Mouse (Mus musculus) granulocyte monocyte progenitor cell, adult 5-6 weeks (primary cell): ENCODE results near the gene Strn4. TPM values are rescaled to one million over a fixed set of nuclear protein-coding genes. Genes with fewer than 3 reads are reported as not detected.

Experiments used
- ATAC-seq: replicated peaks from 2 replicates; pipeline ENCODE4 v1.8.0; 2016; ENCODE audit warnings: mild to moderate bottlenecking, moderate TSS enrichment, inconsistent platforms; ENCODE audit not compliant: poor library complexity, severe bottlenecking
- total RNA-seq, 2 experiments: library from RNA; stranded (forward) in 1 of 2; stranded (reverse) in 1 of 2; fragments of 200-712, 200-1000 nt in 1 of 2; fragments of >200 nt in 1 of 2; fragmentation: Nextera tagmentation in 1 of 2; gene quantifications; 2 replicates each; pipeline ENCODE4 v1.2.3; 2014 to 2017

Gene Strn4
- total RNA-seq, 2 experiments from 2014 or later, result 47.0 to 50.4 TPM

DNA sequence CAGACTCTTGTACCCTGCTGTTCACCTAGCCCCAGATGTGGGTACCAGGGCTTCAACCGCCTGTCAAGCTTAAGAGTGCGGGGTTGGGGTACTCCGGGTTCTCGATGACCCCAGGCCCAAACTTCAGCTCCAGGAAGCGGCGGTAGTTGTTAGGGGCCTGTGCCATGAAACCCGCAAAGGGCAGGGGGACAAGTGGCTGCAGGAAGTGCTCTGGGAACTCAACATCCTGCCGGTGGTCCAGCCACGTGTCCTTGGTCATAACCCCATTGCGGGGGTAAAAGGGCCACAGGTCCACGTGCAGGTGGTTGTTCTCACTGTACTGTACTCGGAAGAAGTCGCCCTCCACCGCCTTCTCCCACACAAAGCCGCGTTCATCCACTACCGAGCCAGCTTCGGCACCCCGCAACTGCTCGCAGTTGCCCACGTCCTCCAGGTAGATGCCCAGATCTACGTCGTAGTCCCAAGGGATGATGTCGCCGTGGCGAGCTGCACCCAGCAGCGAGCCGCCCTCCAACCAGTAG, 5.2 kb upstream of the Strn4 start:
- no peak for ATAC-seq

DNA sequence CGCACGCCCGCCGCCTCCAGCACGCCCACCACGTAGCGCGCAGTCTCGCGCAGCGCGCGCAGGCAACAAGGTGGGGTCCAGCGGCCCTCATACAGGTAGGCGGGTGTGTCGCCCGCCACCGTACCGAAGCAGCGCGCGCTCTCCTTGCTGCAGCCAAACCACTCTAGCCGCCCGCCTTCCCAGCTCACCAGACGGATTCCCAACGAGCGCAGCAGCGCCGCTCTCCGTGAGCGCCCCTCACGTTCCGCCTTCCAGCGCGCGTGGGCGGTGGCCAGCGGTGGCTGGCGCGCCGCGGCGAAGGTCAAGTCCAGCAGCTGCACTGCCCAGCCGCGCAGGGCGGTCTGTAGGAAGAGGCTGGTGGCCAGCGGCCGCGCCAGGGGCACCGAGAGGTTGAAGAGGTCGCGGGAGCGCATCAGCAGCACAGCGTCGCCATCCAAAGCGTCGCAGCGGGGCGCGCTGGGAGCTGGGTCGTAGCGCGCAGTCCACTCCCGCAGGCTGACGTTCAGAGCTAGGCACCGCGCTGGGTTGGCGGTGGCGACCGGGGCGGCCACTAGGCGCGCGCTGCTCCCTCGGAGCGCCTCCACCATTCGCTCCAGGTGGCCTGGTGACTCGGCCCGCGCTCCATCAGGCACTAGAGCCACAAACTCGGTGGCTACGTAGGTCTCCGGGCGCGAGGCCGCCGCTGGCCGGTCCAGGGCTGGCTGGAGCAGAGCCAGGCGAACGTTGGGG, 4.6 kb upstream of the Strn4 start:
- ATAC-seq, result no peak

- no peak for ATAC-seq
These were observed 4.0 kb upstream of the Strn4 start for GRCm38 (mm10) chr7:16811649-16812070.

DNA sequence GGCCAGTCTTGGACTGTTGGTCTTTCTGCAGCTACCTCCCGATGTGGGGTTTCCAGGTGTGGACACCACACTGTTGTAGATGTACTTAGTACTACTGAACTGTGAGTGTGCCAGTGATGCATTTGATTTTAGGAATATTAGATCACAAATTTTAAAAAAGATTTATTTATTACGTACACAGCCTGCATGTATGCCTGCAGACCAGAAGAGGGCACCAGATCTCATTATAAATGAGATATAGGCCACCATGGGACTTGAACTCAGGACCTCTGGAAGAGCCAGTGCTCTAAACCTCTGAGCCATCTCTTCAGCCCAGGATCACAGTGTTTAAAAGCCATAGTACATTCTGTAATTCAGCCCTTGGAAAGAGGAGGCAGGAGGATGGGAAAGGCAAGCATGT, 3.2 kb upstream of the Strn4 start:
- no peak for ATAC-seq

DNA sequence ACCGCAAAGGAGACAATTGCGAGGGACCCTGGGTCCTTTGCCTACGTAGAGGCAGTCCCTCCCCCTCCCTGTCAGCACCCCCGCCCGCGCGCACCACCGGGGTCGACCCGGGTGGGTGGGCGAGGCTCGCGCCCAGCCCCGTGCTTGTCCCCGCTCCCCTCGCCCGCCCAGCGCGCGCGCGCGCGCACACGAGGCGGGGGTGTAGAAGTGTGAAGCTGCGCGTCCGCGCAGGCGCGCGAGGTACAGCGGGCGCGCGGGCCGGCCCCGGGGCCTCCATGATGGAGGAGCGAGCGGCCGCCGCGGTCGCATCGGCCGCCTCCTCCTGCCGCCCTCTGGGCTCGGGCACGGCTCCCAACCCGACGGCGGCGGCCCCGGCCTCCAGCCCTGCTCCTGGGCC, 387 bp downstream of the Strn4 start:
- peak; percentile 48 for ATAC-seq

DNA sequence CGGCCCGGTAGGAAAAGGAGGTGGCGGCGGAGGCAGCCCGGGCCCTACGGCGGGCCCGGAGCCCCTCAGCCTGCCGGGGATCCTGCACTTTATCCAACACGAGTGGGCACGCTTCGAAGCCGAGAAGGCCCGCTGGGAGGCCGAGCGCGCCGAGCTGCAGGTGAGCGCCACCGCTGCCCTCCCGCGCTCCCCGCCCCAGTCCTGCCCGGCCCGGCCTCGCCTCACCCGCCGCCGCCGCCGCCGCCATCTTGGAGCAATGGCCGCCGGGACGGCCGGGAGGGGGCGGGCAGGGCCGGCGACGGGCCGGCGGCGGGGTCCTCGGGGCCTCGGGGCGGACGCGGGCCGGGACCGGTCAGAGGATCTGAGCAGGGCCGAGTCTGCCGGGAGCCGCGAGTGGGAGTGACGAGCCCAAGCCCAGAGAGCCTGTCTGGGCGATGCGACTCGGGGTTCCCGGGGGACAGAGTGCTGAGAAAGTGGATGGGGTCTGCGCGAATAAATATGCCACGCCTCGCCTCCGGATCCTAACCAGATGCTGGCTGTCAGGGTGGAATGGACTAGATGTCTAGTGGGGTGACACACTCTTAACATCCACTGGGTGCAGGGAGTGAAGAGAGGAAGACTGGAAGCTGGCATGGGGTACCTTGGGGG, 910 bp downstream of the Strn4 start, which contains the start of gene Fkrp:
Gene Fkrp (minus strand): TSS at position 258 of the 648 bp plus-strand sequence.
- ATAC-seq, result peak; percentile 23

GRCm38 (mm10) chr7:16817693-16818092, 2.0 kb downstream of the Strn4 start:
- ATAC-seq, result no peak

DNA sequence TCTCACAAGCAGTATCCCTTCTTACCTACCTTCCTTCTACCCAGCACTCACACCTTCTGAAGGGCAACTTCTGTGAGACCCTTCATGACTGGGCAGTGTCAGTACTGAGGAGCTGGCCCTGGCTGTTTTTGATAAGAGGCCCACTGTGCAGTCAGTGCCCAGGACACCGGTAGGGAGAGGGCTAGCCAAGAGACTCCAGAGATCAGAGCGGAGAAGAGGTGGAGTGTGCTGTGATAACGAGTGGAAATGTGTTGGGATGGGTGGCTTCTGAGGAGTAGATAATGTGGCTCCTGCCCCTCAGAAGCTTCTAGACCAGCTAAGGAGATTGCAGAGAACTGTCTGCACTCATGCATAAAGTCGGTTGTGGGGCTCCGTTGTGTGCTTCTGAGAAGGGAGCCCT, 4.1 kb downstream of the Strn4 start:
- no peak for ATAC-seq

DNA sequence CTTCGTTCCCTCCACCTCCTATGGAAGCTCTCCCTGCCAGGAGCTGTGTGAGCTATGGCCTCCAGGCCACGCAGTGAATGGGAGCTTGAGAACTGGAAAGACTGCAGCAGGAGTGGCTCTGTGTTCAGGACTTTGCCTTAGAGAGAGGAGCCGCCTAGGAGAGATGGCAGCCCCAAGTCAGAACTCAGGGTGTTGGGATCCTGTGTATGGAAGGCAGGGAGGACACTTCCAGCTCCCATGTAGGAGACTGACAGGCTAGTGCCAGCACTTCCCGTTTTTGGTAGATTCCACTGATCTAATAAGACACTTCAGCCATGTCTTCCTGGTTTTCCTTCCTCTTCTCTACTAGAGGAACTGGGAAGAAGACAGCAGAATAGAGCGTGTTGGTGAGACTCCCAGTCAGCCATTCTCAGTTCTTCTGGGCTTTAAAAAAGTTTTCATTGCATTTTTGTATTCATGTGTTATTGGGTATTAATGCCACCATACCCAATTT, 4.6 kb downstream of the Strn4 start:
- ATAC-seq, result peak; percentile 68

DNA sequence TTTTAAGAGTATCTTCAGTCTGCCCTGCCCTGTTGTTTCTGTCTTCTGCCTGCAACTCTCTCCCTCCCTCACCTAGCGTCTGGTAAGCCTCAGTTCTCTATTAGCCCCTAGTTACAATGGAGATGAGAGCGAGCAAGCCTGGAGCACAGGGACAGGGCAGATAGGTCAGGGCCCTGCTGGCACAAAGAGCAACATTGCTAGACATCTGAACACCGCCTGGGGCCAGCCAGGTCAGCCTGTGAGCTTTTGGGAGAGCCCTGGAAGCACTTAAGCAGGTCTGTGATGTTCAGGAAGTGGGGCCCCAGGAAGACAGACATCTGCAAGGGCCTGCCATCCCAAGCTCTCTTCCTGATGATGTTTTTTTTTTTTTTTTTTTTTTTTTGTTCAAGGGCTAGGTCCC, 5.4 kb downstream of the Strn4 start:
- no peak for ATAC-seq

DNA sequence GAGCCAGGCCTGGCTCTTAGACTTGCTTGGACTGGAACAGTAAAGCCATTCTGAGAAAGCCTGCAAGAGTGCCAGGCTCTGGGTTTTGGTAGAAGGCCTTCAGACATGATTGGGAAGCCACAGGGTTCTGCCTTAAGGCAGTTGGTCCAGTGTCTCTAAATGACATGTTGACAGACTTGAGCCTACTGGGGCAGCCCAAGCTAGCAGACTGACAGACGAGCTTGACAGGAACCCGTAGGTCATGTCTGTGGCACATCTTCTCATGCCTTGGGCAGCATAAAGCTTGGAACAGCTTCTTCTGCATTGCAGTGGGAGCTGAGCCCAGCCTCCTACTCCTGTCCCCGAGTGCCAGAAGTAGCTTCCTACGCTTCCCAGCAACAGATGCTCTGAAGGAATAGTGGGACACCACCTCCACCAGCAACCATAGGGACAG, 6.0 kb downstream of the Strn4 start:
- ATAC-seq, result no peak

GRCm38 (mm10) chr7:16823734-16824133, 8.0 kb downstream of the Strn4 start:
- ATAC-seq, result no peak

DNA sequence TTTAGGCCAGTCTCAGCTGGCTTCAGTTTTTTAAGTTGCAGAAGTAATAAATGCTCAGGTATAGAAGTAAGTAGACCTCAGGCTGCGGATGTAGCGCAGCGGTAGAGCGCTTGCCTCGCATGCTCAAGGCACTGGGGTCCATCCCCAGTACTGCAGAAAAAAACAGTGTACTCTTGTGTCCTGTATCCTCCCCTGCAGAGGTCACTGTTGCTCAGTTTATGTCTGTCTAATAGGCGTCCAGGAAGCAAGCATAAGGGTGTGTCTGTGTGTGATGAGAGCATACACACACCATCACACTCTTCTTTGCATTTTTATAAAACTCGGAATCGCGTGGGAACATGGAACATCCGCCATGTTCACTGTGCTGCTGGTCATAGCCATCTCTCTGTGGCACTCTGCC, 10.1 kb downstream of the Strn4 start:
- peak; percentile 60 for ATAC-seq

DNA sequence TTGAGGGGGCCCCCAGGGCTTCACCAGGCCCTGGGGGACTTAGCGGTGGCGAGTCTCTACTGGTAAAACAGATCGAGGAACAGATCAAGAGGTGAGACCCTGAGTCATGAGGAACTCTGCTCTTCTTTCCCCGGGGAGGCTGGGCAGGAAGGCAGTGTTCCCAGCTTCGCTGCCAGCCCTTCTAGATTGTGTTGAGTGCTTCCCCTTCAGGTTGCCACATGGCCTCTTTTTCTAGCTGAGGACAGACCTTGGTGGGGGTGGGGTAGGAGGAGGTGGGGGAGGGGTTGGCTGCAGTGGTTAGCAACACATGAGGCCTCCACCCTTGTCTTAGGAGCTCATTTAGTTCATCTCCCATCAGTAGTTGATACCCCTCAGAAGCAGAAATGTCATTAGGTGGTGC, 10.9 kb downstream of the Strn4 start:
- ATAC-seq, result 0 out of 2 replicates have a peak, but pooled peaks have one; percentile 24

- peak; percentile 72 for ATAC-seq
These were observed 11.6 kb downstream of the Strn4 start for GRCm38 (mm10) chr7:16827274-16827673.

DNA sequence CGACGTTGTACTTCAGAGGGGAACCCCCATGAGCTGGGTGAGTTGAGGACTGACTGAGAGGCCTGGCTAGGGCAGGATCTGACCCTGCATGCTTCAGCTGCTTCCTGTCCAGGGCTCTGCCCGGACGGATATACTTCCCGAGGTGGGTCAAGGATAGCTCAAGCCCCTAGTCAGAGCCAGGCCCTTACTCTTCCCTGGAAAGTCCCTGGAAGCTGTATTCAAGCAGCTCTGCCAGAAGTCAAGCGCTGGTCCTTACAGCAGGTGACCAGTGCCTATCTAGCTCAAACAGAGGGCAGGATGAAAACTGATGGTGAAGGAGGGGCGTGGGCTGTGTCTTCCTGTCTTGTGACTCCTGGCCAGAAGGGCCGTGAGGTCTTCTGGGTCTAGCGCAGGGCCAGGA, 14.8 kb downstream of the Strn4 start:
- ATAC-seq, result no peak

- no peak for ATAC-seq
These were observed 22.5 kb downstream of the Strn4 start for GRCm38 (mm10) chr7:16837916-16838803.

GRCm38 (mm10) chr7:16838804-16839426, 23.2 kb downstream of the Strn4 start:
- no peak for ATAC-seq

DNA sequence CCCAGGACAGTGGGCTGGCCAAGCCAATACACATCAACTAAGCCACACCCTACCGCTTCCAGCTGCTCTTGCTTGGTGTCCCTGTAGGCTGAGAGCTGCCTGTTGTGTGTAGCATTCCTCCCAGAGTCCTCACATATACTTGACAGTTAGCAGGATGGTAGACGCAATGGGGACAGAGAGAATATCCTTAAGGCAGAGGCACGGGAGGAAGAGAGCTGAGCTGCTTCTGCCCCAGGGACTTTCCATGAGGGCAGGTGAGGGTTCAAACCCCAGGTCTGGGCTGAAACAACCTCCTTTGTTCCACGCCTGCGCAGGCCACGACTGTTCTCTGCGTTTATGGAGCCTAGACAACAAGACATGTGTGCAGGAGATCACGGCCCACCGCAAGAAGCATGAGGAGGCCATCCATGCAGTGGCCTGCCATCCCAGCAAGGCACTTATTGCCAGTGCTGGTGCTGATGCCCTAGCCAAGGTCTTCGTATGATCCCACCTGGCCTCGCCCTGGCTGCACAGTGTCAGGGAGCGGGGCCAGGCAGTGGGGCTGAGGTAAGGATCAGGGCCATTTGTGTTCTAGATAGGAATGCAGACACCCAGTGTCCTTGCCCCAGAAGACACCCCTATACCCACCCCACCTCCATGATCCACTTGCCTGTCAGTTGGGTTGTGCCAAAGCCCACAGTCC, 23.9 kb downstream of the Strn4 start:
- ATAC-seq, result no peak

DNA sequence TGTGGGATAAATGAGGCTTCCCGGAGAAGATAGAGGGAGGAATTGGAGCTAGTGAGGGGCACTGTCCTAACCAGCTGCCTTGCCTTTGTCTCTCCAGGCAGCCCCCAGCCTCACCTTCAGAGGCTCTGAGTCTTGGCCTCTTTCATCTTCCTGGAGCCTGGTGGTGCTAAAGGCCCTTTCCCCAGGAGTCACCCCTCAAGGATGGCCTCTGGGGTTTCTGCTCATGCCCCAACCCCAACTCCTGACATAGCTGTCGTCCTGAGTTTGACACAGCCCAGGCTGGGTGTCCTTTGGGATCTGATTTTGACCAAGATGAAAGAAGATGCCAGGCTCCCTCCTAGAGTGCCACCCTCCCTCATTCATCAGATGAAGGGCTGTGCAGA, 24.4 kb downstream of the Strn4 start:
- no peak for ATAC-seq
